In genomic region chr1:120331841-120332240, GRCm38 (mm10) we compare ENCODE assay signal across 9 mouse cellular contexts. TPM values are rescaled to one million over a fixed set of nuclear protein-coding genes. Genes with fewer than 3 reads are reported as not detected.
A peak's percentile ranks its signal among the peaks of the same experiment; 100 is the strongest.
DNase-seq lines count a peak whose midpoint lies in the region; ATAC-seq and TF ChIP-seq lines count a peak whose summit lies in the region.
"Had no signal": no experiment of that assay in that cellular context is flagged by ENCODE, and none has a peak within 500 bp of the region (broad histone marks: within the 10 kb centered on the region; RNA-seq: fewer than 3 reads in every experiment).

No protein-coding gene starts in this region.

- no peak overlapping the region for H3K27ac ChIP-seq in midbrain, embryonic 10.5 days (replicated peaks)
- no peak overlapping the region for H3K27ac ChIP-seq in midbrain, postnatal 0 days (ENCODE audit: low read depth, low read length)

- H3K9ac ChIP-seq in midbrain, postnatal 0 days (replicated peaks; ENCODE audit: low read length, poor library complexity, severe bottlenecking): no peak overlapping the region

- 43% methylated on average over 6 of the region's 6 CpGs for WGBS in midbrain, embryonic 10.5 days
- 53% methylated on average over 6 of the region's 6 CpGs for WGBS in midbrain, postnatal 0 days

- H3K4me2 ChIP-seq in midbrain, postnatal 0 days (ENCODE audit: low read depth, low read length, poor library complexity, severe bottlenecking): no peak overlapping the region

- peak; percentile 48 for DNase-seq in midbrain, embryonic 10.5 days (ENCODE audit: low spot score)
- DNase-seq in midbrain, postnatal 0 days (ENCODE audit: low spot score): no peak
- DNase-seq in adrenal gland, adult 2 months: peak; percentile 59
- peak; percentile 70 for DNase-seq in heart, postnatal 4 days
- peak; percentile 61 for DNase-seq in ovary, postnatal 14 days (ENCODE audit: low spot score)
- DNase-seq in spleen, adult 12 weeks (ENCODE audit: low spot score): no peak
- DNase-seq in thymus, postnatal 14 days: no peak
- no peak for DNase-seq in right cerebral cortex, postnatal 10 days (ENCODE audit: low spot score in 2 of 2)

- no peaks in the 10 kb centered on the region for H3K9me3 ChIP-seq in midbrain, embryonic 10.5 days (replicated peaks)
- no peaks in the 10 kb centered on the region for H3K9me3 ChIP-seq in midbrain, postnatal 0 days (ENCODE audit: low read length)

- H3K27me3 ChIP-seq in midbrain, embryonic 10.5 days (ENCODE audit: low read depth, poor library complexity, severe bottlenecking): peaks cover 24% of the 10 kb centered on the region
- H3K27me3 ChIP-seq in midbrain, postnatal 0 days (ENCODE audit: insufficient read depth, low read length): 0 out of 2 replicates have a peak, but pooled peaks cover 4% of the 10 kb centered on the region

- ATAC-seq in midbrain, postnatal 0 days (ENCODE audit: low FRiP score): no peak

- no peak for TF ChIP-seq CTCF in midbrain, postnatal 0 days (IDR thresholded peaks at IDR 0.05)

- no peak overlapping the region for H3K4me3 ChIP-seq in midbrain, embryonic 10.5 days
- no peak overlapping the region for H3K4me3 ChIP-seq in midbrain, postnatal 0 days (ENCODE audit: low read depth, low read length)

- H3K36me3 ChIP-seq in midbrain, embryonic 10.5 days: no peaks in the 10 kb centered on the region
- no peaks in the 10 kb centered on the region for H3K36me3 ChIP-seq in midbrain, postnatal 0 days (ENCODE audit: insufficient read depth, low read length)

- no peaks in the 10 kb centered on the region for H3K4me1 ChIP-seq in midbrain, embryonic 10.5 days
- no peaks in the 10 kb centered on the region for H3K4me1 ChIP-seq in midbrain, postnatal 0 days (ENCODE audit: insufficient read depth, low read length)

RNA-seq across cellular contexts. Expression of gene C1ql2, which starts 8.5 kb away (rescaled TPM):
- 0.19 and 1.0 TPM in 2 replicates for polyA plus RNA-seq in midbrain, embryonic 10.5 days (2016; fragmentation: Nextera tagmentation; extraction: Ambion mirVana)
- total RNA-seq in midbrain, postnatal 0 days (2014; rRNA removed): 27.2 and 31.0 TPM in 2 replicates
- 24.1 and 26.7 TPM in 2 replicates for polyA plus RNA-seq in midbrain, postnatal 0 days (2015; fragmentation: Nextera tagmentation; extraction: Ambion mirVana)
- total RNA-seq in adrenal gland, adult 2 months (2021): not detected
- 0.04 and 0.13 TPM in 2 replicates for polyA plus RNA-seq in adrenal gland, adult 2 months (2012; rRNA removed)
- total RNA-seq in heart, postnatal 4 days (2021): not detected
- polyA plus RNA-seq: small intestine, adult 2 months had no signal

RNA-seq across cellular contexts. Expression of gene Steap3, which starts 59.3 kb away (rescaled TPM):
- polyA plus RNA-seq in midbrain, embryonic 10.5 days (2016; fragmentation: Nextera tagmentation; extraction: Ambion mirVana): 3.4 and 3.5 TPM in 2 replicates
- total RNA-seq in midbrain, postnatal 0 days (2014; rRNA removed): 3.7 and 5.5 TPM in 2 replicates
- 5.4 and 5.9 TPM in 2 replicates for polyA plus RNA-seq in midbrain, postnatal 0 days (2015; fragmentation: Nextera tagmentation; extraction: Ambion mirVana)
- total RNA-seq in adrenal gland, adult 2 months (2021): 10 to 100 TPM; 34.5 to 38.1 TPM
- polyA plus RNA-seq in adrenal gland, adult 2 months (2012; rRNA removed): 62.3 and 76.9 TPM in 2 replicates
- 10 to 100 TPM; 24.3 to 24.8 TPM for total RNA-seq in heart, postnatal 4 days (2021)

Comparison
In these comparisons a context has a peak if more than half of its experiments do, and no peak if none do; other contexts are left out.
1. DNase-seq: peak in midbrain, embryonic 10.5 days (single experiment), adrenal gland, adult 2 months (single experiment), heart, postnatal 4 days (single experiment) and ovary, postnatal 14 days (single experiment); none in midbrain, postnatal 0 days (single experiment), spleen, adult 12 weeks (single experiment), thymus, postnatal 14 days (single experiment) and right cerebral cortex, postnatal 10 days (0 of 2).
2. RNA of gene C1ql2, which starts 8.5 kb away (total RNA-seq): 27.2 to 31.0 TPM in midbrain, postnatal 0 days; not detected in adrenal gland, adult 2 months and not detected in heart, postnatal 4 days; every median in the first group is over 10 times any median in the second.